Mouse (Mus musculus) T-helper 2 cell (primary cell): ENCODE data around the gene 0610040J01Rik.

Experiments
- in situ Hi-C: fragments of 300-600 bp; cut with MboI, MseI; formaldehyde crosslinking; loops from one replicate; pipeline ENCODE4 v1.15.1; 2025; ENCODE audit warnings: high pct_unique_total_duplicates

Gene 0610040J01Rik

DNA sequence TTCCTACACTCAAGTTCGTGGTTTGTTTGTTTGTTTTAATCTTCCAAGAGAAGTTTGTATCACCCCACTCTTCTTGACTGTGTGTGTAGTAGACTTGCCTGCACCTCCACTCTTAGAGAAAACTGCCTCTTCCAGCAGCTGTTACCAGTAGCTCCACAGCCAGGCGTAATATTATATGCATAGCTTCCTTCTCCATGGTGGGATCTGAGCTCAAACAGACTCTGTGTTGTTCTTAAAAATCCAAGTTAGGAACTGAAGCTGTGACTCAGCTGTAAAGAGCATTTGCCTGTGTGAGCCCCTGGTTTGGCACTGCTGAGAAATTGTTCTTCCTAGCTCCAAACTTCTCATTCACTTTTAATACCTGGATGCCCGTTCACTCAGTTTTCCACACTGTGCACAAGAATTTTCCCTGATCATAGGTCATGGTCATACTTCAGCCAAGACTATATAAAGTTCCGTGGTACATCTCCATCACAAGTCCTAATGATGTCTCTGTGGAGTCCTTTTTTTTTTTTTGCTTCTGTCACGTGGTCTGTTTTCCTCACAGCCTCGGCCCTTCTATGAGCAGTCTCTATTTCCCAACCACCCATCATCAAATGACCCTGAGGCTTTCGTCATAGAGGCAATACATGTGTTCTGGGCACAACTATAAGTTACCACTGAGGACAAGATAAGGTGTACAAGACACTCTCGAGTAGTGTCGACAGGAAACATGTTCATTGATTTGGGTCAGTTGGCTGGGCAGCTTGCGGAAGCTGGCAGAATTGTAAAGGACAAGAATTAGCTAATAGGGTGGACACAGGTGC lies 16.4 kb downstream of the 0610040J01Rik start:
- in situ Hi-C loops = no loop called here

DNA sequence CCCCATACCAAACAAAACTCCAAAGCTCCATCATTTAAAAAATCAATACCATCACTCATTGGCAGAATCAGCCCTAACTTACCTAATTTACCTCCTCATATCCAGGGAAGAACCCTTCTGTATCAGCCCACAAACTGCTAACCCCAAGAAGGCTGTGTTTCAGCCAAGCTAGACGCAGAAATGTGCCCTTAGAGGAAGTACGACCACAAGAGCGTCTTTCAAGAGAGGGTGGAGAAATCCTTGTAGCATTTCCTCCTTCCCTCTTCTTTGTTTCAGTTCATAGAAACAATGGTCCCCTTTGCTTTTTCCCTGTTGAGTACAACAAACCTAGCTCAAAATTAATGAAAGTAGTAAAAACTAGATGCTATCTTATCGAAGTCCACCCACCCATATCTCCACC lies 18.9 kb downstream of the 0610040J01Rik start:
- in situ Hi-C loops = no loop called here

DNA sequence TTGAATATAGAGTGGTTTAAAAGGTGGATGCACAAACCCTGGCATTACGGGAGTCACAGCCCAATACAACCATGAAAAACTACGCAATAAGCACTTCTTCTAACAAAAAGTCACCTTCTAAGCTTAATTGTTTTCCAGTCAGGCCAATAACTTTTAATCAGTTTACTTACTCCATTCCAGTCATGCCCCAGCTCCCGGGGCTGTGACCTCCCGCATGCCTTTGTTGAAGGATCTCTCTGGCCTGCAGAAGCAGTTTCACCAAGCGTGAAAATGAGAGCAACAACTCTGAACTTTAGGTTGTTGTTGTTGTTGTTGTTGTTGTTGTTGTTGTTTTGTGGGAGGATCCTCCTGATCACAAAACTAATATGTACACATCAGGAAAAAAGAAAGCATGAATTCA lies 21.8 kb downstream of the 0610040J01Rik start:
- in situ Hi-C loops = no loop called here

DNA sequence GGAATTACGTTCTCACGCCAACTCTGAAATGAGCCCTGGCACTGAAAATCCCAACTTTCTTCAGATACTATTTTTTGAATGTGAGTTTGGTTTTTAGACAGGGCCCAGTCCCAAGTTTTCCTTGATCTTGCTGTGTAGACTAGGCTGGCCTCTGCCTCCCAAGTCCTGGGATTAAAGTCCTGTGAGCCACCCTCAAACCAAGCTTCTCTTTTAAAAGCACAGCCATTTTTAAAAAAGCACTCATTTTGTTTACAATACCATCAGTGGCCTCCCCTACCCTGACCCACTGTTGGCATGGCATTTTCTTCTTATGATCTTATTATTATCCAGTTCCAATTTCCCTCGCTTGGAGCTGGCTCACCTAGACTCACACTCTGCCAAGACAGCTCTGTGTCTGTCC lies 22.3 kb downstream of the 0610040J01Rik start:
- in situ Hi-C loops = no loop called here

DNA sequence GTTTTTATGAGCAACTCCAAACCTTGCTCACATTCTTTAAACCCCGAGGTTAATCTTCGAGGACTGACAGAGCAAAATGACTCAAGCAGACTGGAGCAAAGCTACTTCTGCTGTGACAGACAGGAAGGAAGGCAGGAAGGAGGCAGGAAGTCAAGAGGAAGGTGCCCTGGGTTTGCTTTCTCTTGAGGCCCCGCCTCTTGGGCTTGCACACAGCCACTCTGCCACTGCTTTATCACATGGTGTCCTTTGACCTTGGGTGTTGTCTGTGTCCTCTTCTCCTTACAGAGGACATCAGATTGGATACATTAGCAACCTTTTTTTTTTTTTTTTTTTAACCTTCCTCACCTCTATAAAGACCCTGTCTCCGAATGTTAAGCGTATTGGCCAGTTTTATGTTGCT lies 25.0 kb downstream of the 0610040J01Rik start:
- in situ Hi-C loops = no loop called here

DNA sequence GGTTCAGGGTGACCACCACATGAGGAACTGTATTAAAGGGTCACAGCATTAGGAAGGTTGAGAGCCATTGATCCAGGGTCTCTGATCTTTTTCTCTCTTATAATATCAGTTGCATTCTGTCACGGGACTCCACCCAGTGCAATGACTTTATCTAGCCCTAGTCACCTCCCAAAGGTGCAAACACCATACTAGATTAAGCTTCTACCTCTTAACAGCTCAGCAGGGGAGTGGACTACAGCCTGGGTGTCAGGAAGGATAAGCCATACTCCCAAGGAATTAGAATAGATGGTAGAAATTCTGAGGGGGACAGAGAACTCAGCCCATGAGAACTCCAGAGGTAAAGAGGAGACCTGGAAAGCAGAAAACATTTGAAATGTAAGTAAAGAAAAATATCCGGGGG lies 25.7 kb downstream of the 0610040J01Rik start:
- in situ Hi-C loops = no loop called here

DNA sequence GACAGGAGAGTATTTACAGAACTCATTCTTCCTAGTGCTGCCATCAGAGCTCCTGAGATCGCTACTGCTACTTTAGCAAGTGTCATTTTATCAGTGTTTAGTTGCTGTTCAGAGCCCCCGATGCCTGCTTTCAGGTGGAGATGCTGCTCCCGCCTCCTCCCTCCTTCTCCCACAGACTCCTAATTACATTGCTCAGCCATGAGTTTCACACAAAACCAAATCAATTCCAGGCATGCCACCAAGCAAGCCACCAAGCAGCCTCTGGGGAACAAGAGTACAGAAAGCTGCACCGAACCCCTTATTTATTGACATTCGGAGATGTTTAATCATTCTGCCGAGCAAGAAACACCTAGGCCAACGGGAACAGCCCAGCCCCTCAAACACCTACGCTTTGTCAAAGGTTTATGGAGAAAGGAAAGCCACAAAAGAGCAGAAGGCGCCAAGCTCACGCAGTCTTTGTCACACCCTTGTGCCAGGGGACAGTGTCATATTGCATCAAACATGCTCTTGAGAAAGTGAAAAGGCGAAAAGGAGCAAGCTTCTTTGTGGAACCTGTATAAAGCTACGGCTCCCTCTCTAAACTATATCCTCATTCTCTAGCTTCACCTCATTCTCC lies 27.7 kb downstream of the 0610040J01Rik start:
- in situ Hi-C loops = no loop called here

DNA sequence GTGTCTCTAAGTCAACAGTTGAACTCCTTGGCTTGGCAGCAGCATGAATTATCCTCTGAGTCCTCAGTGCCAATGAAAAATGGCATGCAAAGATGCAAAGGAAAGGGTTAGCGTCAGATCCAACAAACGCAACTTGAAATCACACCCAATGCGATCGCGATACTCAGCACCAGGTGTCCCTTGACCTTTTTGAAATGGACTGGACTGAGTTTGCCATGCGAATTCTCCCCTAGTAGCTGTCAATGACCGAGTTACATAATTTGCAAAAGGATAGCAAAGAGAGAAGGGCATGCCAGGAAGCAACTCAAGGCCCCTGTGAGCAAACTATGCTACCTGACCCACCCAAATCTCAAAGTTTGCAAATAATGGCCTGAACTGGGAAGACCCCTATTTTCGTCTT lies 34.9 kb downstream of the 0610040J01Rik start:
- in situ Hi-C loops = no loop called here

DNA sequence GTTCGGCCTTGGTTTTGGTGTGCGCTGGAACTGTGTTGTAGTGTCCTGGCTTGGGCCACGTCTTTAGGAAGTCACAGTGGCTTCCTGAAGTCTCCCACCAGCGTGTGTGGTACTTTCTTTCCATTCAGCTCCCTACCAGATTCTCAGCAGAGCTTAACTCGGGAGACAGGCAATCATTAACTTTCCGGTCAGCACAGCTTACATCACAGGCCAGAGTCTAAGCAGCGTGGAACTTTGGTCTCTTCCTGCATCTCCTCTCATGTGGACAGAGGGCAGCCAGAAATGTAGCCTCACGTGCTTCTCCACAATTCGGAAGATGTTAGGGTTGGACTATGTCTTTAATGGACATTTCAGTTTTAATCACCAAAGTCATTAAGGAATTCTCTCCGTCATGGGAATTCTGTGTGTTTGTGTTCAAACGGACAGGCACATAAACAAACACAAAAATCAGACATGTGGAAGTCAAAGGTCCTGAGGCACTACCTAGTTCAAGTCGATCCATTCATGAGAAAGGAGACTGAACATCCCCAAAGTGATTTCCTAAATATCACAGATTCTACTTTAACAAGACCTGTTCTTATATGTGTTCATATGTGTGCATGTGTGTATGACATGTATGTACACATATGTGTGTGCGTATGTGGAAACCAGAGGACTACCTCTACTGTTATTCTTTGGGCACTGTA lies 35.5 kb downstream of the 0610040J01Rik start:
- in situ Hi-C loops = no loop called here

DNA sequence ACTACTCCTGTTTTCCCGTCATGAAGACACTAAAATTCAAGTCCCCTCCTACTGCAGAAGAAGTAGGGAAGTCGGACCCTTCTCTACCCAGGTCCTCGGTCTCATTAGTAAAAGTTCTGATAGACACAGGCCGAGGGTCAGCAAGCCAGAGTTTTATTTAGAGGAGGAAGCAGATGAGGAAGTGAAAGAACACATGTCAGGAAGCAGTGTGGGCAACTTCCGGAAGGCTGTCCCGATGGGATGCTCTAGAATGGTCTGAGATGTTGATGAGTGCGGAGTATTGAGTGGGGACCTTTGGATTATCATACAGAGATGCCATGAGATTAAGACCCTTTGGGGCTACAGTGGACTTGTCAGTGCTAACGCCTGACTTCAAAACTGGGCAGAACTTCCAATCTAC lies 46.7 kb downstream of the 0610040J01Rik start:
- in situ Hi-C loops = no loop called here

DNA sequence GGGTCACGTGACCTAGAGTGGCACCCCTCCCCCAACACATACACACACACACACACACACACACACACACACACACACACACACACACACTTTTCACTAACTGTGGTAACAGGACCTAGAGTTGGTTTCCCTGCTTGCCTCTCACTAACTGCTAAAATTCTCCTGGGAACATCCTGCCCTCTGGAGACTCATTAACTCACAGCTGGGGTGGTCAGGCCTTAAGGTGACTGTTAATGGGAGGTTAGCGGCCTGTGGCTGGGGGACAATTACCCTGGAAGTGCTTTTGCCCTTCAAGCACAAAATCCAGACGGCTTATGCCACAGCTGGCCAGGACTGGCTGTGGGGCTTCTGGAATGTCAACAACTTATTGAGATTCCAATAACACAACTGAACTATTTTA lies 55.3 kb downstream of the 0610040J01Rik start:
- in situ Hi-C loops = no loop called here

DNA sequence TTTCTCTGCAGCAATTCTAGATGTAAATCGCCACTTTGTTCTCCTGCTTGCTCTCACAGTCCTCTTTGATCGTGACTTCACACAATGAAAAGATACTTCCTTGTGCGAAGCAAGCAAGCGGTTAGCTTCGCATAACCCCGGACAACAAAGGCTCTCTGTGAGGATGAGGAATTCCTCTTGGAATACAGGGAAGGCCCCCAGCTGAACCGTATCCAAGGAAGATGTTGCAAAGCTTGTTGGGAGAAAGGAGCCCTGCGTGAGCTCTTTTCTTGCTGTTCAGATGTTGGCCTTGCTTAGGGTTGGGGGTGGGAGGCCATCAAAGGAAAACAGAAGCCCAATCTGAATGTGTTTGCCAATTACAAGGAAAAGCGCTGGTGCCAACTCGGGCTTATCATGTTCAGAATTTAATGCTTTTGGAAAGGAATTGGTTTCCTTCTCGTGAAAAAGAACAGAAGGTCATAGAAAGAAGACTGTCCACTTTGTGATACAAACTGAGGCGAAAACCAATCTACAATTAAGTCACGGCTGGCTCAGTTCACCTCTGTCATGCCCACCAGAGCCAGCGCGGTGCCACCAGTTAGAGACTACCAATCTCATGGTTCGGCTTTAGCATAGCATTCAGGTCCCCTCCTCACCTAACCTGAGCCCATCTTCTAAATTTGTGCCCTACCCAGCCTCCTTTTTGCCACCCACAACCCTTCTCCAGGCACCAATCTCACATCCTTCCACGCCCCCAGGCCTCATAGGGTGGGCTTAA lies 60.2 kb downstream of the 0610040J01Rik start:
- in situ Hi-C loops = no loop called here

DNA sequence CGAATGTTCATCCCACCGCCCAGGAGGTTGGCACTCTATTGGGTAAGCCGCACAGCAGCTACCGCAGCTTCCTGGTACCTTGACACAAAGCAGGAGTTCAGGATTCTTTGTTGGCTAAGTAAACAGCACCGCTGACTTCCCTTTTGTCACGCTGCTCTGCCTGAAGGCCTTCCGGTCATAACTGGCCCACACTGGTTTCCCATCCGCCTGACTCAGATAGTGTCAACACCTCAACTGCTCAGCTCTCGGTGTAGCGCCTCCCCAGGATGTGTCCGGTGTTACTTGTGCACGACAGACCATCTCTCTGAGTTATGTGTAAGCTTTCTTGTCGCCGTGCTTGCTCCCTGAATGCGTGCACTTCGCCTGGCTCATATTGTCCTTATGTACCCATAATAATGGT lies 62.7 kb downstream of the 0610040J01Rik start:
- in situ Hi-C loops = no loop called here

DNA sequence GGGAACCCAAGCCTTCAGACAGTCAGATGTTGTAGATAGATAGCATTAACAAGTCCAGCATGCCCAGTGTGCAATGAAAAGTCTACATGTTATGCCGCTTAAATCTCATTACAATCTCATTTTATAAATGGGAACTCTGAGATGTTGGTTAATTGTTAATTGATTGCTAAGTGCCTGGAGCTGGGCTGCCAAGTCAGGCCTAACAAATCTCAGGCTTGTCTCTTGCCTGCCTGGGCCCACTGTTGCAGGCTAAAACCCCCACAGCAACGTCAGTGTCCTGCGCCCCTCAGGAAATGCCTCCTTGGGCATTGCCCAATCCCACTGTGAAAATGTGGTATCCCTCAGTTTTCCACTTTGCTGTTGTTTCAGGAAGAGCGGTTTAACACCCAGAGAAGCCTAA lies 63.9 kb downstream of the 0610040J01Rik start:
- in situ Hi-C loops = no loop called here

DNA sequence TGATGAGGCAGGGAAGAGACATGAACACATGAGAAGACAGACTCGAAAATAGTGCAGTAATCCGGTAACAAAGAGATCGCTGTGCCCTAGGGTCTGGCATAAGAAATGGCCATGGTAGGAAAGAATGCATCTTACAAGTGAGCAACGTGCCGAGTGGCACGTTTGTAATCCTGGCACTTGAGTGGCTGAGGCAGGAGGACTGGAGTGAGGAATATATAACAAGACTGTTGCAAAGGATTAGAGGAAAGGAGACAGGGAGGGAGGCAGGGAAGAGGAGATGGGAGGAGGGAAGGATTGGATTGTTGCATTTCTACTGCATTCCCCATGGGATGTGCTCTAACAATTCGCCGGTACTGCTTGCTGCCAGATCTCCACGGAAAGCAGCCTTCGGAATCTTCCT lies 66.9 kb downstream of the 0610040J01Rik start:
- in situ Hi-C loops = no loop called here

DNA sequence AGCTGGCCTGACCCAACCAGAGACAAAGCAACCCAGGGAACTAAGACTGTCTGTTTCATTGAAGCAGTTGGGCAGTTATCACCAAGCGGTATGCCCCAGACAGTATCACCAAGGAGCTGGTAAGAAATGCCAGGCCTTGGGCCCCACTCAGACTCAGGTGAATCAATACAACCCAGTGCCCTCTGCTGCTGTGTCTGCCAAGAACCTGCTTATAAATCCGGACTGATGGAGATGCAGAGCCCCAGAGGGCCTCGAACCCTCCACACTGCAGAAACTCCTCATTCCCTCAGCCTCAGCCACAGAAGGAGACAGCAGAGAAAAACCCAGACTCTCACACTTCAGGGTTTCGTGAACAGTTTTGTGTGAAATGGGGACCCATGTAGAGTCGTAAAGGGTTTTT lies 74.1 kb downstream of the 0610040J01Rik start:
- in situ Hi-C loops = no loop called here

DNA sequence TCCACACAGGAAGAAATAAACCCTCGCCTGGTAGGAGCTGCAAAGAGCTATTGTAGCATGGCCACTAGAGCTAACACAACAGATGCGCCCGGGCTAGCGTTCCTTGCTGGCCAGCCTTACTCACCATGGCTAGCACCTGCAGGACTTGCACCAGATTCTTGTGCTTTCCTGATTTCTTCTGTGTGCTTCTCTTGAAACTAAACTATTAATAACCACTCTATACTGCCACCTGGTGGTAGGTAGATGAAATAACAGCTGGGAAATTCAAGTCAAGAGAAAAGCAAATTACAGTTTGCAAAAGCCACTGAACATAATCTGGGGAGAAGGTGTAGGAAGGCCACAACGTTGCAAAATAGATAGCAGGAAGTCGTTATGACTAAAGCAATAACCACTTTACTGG lies 74.5 kb downstream of the 0610040J01Rik start:
- in situ Hi-C loops = no loop called here

DNA sequence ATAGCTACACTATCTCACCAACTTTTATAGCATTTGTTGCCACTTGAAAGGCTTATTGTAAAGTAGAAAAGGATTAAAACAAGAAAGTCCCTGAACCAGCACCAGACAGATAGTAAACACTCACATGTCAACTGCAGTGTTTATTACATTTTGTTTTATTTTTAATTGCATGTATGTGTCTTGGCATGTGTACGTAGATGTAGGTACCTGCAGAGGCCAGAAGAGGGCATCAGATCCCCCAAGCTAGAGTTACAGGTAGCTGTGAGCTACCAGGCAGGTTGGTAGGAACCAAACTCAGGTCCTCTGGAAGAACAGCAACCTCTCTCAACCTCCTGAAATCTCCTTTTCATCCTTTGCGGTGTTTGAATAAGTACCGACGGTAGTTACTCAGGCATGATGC lies 74.9 kb downstream of the 0610040J01Rik start:
- in situ Hi-C loops = no loop called here

DNA sequence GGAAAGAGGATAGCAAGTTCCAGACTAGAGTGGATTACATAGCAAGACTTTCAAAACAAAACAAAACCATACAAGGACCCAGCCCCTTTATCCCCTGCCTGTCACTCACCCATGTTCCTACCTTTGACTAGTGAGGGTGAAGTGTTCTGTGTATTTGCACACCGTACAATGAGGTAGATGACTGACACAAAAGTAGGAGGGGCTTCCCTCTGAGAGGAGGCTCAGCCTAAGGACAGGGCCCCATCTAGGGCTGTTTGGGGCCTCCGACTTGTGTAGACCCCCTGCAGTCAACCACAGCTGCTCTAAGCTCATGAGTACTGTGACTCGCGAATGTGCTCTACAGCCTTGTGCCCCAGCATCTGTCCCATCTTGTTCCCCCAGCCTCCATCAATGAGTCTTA lies 79.1 kb downstream of the 0610040J01Rik start:
- in situ Hi-C loops = no loop called here

DNA sequence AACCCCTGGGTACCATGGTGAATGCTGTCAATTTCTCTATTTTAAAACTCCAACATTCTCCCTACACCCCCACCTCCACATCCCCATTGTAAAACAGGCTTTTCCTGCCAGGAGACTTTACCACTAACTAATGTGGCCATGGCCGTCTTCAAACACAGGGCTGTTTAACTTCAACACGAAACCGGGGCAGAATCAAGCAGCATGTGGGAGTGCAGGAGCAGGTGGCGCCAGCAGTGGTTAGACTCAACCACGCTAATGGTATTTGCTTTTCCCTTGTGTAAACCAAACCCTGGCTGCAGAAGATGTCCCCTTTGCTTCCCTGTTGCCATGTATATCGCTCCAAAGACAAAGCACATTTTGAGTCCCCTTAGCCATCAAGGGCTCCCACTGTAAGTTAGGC lies 79.7 kb downstream of the 0610040J01Rik start:
- in situ Hi-C loops = no loop called here

DNA sequence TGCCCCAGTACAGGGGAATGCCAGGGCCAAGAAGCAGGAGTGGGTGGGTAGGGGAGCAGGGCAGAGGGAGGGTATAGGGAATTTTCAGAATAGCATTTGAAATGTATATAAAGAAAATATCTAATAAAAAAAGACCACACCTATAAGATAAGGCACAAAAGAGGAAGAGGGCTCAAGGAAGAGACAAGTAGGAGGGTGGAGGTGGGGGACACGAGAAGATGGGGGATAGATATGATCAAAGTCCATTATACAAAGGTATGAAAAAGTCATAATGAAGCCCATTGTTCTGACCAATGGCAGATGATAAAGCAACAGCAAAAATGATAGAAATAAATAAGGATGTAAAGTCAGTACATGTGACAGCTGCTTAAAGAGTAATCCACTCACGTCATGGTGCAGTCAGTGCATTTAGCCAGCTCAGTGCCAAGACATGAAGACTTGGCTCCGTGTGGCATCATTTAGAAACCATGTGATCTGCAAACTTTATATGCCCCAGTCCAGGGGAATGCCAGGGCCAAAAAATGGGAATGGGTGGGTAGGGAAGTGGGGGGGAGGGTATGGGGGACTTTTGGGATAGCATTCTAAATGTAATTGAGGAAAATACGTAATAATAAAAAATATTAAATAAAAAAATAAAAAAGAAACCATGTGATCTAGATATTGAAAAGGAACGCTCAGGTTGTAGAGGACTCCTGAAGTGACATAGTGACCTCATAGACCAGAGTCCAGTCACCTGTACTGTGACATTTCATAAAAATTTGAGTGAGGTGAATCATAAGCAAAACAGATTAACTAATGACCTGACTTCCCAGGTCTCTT lies 85.0 kb downstream of the 0610040J01Rik start:
- in situ Hi-C loops = loop anchor here (5.0 kb wide), 1 partner anchor 170 kb away; no protein-coding TSS in a partner anchor
